Mouse (Mus musculus): ENCODE measurements around the gene Nkain1. TPM values are rescaled to one million over a fixed set of nuclear protein-coding genes. Genes with fewer than 3 reads are reported as not detected.

Gene Nkain1
- polyA plus RNA-seq, 1 experiment from 2014 or later = 0.97 TPM

DNA sequence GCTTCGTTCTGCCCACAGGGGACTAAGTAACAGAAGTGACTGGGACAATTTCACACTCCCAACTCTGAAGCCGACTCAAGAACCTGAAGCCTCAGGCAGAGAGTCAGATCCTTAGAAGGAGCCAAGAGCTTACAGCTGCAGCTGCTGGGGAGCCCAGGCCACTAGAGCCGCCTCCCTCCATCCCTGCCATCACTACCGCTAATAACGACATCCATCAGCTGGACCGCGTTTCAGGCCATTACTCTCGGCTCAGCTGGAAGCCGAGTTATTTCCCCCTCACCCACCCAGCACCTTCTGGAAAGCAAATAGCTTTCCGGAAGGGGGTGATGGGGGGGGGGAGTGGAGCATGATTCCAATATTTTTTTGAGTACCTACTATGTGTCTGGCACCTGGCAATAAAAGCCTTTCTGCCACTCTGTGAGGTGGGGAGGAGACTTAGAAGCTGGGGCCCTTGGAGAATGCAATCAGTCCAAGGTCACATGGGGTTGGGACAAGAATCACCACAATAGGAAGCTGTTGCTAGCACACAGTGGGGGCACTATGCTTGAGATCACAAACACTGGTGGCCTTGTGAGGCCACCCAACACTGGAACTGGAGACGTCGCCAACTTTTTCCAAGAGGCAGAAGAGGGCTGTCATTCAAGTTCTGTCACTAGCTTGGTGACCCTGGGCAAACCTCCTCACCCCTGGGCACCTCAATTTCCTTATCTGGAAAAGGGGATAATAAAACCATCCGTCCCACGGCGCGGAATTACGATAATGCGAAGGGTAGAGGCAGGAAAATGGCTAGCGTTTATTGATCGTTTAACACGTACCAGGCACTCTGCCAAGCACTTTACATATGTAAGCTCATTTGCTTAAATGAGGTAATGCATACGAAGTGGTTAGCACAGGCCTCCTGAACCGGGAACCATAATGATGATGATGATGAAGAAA, 5.7 kb downstream of the Nkain1 start:
- no peak for ATAC-seq (ENCODE audit: insufficient number of reproducible peaks, low FRiP score, low TSS enrichment, low read depth)
- no peaks in the 10 kb centered on the region for H3K9me3 ChIP-seq
- no peak overlapping the region for H3K4me2 ChIP-seq
- H3K4me3 ChIP-seq = no peak overlapping the region
- H3K27me3 ChIP-seq = no peaks in the 10 kb centered on the region; the same call in 1 of the 2 replicates
- no peak overlapping the region for H3K27ac ChIP-seq
- H3K9ac ChIP-seq = no peak overlapping the region
- no peaks in the 10 kb centered on the region for H3K36me3 ChIP-seq
- H3K4me1 ChIP-seq = peaks cover 18% of the 10 kb centered on the region
- WGBS = 47% methylated on average over 23 of the region's 23 CpGs

DNA sequence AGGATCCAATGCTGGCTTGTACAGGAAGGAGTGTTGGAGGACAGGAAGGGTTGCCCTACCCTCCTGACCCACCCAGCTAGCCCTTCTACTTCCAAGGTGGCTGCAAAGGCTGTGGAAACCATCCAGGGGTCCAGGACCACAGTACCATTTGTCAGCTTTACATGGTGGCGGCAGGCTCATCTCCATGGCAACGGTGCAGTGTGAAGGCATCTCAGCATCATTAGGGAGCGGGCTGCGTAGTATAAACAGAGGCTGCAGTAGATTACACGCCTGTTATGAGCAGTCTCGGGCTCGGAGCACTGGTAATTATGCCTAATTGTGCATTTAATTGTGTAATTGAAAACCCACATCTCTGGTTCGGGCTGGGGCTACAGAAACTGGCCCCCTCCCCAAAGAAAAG, 10.2 kb downstream of the Nkain1 start:
- Histone ChIP-seq H3K27ac (no peak overlapping the region), H3K4me1 (peaks cover 13% of the 10 kb centered on the region; the same call in 1 of the 2 replicates)

GRCm38 (mm10) chr4:130563260-130563756, 10.7 kb downstream of the Nkain1 start:
- no peak for ATAC-seq (ENCODE audit: insufficient number of reproducible peaks, low FRiP score, low TSS enrichment, low read depth)
- no peak overlapping the region for H3K27ac ChIP-seq
- H3K9me3 ChIP-seq = no peaks in the 10 kb centered on the region
- H3K4me2 ChIP-seq = no peak overlapping the region
- H3K27me3 ChIP-seq = no peaks in the 10 kb centered on the region; the same call in 1 of the 2 replicates
- H3K4me1 ChIP-seq = peaks cover 11% of the 10 kb centered on the region; the same call in 1 of the 2 replicates
- 76% methylated on average over 9 of the region's 9 CpGs for WGBS
- no peaks in the 10 kb centered on the region for H3K36me3 ChIP-seq
- no peak overlapping the region for H3K9ac ChIP-seq
- H3K4me3 ChIP-seq = no peak overlapping the region

More for the DNA sequence above, 10.2 kb downstream of the Nkain1 start:
- WGBS = 38% methylated on average over 8 of the region's 8 CpGs
- Histone ChIP-seq H3K9me3 (no peaks in the 10 kb centered on the region), H3K4me3 (no peak overlapping the region), H3K27me3 (no peaks in the 10 kb centered on the region; the same call in 1 of the 2 replicates), H3K36me3 (no peaks in the 10 kb centered on the region), H3K9ac (no peak overlapping the region), H3K4me2 (no peak overlapping the region)
- ATAC-seq (ENCODE audit: insufficient number of reproducible peaks, low FRiP score, low TSS enrichment, low read depth) = no peak

DNA sequence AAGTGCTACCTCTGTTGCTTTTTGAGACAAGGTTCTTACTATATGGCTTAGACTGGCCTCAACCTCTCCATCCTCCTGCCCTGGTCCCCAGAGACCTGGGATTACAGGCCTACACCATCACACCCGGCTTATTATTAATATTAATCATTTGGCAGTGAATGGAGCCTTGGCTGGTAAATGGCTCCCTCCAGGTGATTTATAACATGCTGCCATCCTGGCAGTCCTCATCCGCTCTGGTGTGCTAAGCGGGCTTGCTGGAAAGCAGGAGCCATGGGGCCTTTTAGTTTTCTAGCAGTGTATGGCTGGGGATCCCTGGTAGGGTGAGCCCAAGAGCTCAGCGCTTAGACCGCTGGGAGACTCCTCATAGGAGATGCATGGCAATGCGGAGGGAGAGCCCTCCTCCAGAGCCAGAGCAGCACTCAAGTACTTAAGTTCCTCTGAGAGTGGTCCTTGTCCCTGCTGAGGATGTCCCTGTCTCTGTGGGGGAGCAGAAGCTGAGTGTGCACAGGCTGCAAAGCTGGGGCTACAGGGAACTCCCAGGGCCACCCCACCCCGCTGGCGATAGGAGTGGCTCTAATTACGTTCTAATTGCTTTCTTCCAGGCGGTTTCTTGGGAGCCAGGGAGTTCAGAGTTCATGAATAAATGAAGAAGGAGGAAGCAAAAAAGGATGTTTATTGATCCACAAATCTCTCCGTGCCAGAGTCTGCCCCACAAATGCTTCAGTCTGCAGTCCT, 13.2 kb downstream of the Nkain1 start:
- Histone ChIP-seq H3K27me3 (no peaks in the 10 kb centered on the region), H3K27ac (no peak overlapping the region), H3K4me1 (peaks cover 8% of the 10 kb centered on the region; the same call in 1 of the 2 replicates), H3K4me3 (no peak overlapping the region), H3K9me3 (no peaks in the 10 kb centered on the region), H3K4me2 (no peak overlapping the region), H3K36me3 (no peaks in the 10 kb centered on the region), H3K9ac (no peak overlapping the region)
- WGBS = 42% methylated on average over 11 of the region's 11 CpGs
- ATAC-seq (ENCODE audit: insufficient number of reproducible peaks, low FRiP score, low TSS enrichment, low read depth) = no peak

- H3K9ac ChIP-seq = no peak overlapping the region
- no peak overlapping the region for H3K4me3 ChIP-seq
- WGBS = 78% methylated on average over 3 of the region's 3 CpGs
- no peaks in the 10 kb centered on the region for H3K27me3 ChIP-seq
- no peaks in the 10 kb centered on the region for H3K9me3 ChIP-seq
- no peaks in the 10 kb centered on the region for H3K36me3 ChIP-seq
- no peak overlapping the region for H3K27ac ChIP-seq
- H3K4me2 ChIP-seq = no peak overlapping the region
- H3K4me1 ChIP-seq = peaks cover 8% of the 10 kb centered on the region; the same call in 1 of the 2 replicates
- ATAC-seq (ENCODE audit: insufficient number of reproducible peaks, low FRiP score, low TSS enrichment, low read depth) = no peak
These were observed 14.8 kb downstream of the Nkain1 start for GRCm38 (mm10) chr4:130559220-130559619.

DNA sequence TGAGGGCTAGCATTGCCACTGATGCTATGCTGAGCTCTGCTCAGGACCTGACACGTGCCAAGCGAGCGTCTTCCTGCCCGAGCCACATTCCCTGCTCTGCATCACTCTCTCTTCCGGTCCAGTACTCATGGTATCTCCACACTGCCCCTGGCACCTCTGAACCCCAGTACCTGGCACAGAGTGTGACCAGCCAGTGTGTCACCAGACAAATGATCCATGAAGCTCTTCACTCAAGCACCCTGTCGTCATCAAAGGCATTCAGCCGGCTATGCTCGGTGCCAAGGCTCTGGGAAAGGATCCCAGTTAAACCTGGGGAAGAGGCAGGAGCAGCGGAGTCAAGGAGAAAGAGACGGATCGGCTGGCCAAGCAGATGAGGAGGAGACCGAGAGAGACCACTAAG, 16.1 kb downstream of the Nkain1 start:
- Histone ChIP-seq H3K9ac (no peak overlapping the region), H3K36me3 (no peaks in the 10 kb centered on the region), H3K9me3 (no peaks in the 10 kb centered on the region), H3K4me2 (no peak overlapping the region), H3K4me3 (no peak overlapping the region), H3K27me3 (no peaks in the 10 kb centered on the region), H3K4me1 (peaks cover 11% of the 10 kb centered on the region), H3K27ac (no peak overlapping the region)
- 79% methylated on average over 12 of the region's 12 CpGs for WGBS
- ATAC-seq (ENCODE audit: insufficient number of reproducible peaks, low FRiP score, low TSS enrichment, low read depth) = no peak

DNA sequence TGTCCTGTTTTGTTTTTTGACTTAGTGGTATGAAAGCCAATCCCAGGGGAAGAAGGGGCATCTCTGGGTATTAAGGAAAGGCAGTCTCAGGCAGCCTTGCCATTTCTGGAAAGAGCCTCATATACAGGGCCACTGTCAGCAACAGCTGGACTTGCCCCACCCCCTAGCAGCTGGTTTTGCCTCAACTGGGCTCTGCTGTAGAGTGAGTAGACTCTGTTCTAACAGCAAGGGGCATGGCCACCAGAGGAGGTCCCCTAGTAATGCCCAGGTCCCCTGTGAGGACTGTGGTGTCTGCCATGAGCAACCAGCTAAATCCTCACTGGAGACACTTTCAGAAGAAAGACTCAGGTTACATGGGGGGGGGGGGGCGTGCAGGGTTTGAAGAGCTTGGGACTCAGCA, 17.0 kb downstream of the Nkain1 start:
- no peaks in the 10 kb centered on the region for H3K27me3 ChIP-seq
- no peak overlapping the region for H3K4me2 ChIP-seq
- no peaks in the 10 kb centered on the region for H3K9me3 ChIP-seq
- no peak for ATAC-seq (ENCODE audit: insufficient number of reproducible peaks, low FRiP score, low TSS enrichment, low read depth)
- 29% methylated on average over 1 of the region's 1 CpGs for WGBS
- no peak overlapping the region for H3K9ac ChIP-seq
- H3K4me1 ChIP-seq = peaks cover 19% of the 10 kb centered on the region
- no peaks in the 10 kb centered on the region for H3K36me3 ChIP-seq
- no peak overlapping the region for H3K4me3 ChIP-seq
- no peak overlapping the region for H3K27ac ChIP-seq

DNA sequence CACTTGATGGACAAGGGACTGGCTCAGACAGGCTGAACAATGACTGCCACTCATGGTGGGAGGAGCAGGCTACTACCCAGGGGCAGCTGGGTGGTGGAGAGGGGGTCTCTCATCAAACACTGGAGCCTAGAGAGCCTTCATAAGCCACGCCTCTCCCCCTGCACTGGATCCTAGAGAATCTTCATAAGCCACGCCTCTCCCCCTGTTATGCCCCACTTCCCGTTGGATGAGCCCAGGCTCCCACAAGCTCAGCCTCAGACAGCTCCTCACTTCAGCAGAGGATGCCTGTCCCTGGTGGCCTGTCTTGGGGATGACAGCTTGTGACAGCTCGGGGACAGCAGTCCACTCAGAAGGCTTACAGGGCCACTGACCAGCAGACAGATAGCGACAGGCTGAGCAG, 17.7 kb downstream of the Nkain1 start:
- no peak overlapping the region for H3K4me2 ChIP-seq
- peaks cover 20% of the 10 kb centered on the region for H3K4me1 ChIP-seq
- no peak overlapping the region for H3K27ac ChIP-seq
- no peak for ATAC-seq (ENCODE audit: insufficient number of reproducible peaks, low FRiP score, low TSS enrichment, low read depth)
- H3K9ac ChIP-seq = no peak overlapping the region
- H3K4me3 ChIP-seq = no peak overlapping the region
- H3K9me3 ChIP-seq = no peaks in the 10 kb centered on the region
- no peaks in the 10 kb centered on the region for H3K27me3 ChIP-seq
- 56% methylated on average over 5 of the region's 5 CpGs for WGBS
- no peaks in the 10 kb centered on the region for H3K36me3 ChIP-seq

GRCm38 (mm10) chr4:130553121-130553448, 20.9 kb downstream of the Nkain1 start:
- no peak overlapping the region for H3K27ac ChIP-seq
- no peaks in the 10 kb centered on the region for H3K27me3 ChIP-seq
- H3K36me3 ChIP-seq = no peaks in the 10 kb centered on the region
- H3K9ac ChIP-seq = no peak overlapping the region
- no peak overlapping the region for H3K4me3 ChIP-seq
- no peak overlapping the region for H3K4me2 ChIP-seq
- ATAC-seq (ENCODE audit: insufficient number of reproducible peaks, low FRiP score, low TSS enrichment, low read depth) = no peak
- H3K4me1 ChIP-seq = peaks cover 15% of the 10 kb centered on the region
- WGBS = 19% methylated on average over 6 of the region's 6 CpGs
- no peaks in the 10 kb centered on the region for H3K9me3 ChIP-seq

DNA sequence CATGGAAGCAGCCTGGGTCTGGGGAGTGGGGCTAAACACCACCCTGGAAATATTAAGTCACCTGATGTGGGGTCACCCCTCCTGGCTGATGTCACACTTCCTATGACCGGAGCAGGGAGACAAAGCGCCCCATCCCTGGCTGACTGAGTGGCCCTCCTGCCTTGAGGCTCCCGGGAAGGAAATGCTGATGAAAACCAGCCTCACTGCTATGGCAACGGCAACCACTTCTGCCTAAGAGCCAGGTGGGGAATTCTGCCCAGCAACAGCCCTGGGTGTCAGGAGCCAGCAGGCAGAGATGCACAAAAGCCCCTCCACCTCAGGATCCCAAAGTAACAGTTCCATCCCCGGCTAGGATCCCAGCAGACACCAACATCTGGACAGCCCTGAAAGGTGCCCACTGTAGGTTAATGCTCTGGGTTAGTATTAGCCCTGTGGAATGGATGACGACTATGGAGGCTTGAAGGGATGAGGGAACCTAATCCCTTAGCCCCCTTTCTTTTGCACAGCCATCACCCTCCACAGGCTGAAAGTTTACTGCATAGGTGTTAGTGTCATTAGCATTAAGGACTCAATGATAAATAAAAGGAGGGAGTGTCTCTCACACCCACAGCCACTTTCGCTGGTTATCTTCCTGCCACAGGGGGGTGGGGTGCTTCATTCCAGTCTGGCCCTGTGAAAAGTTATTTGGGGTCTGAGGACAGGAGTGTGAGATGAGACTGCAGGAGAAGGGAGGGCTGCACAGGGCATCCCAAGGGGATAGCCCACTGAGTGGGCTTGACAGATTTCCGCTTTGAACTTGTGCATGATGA, 21.5 kb downstream of the Nkain1 start:
- Histone ChIP-seq H3K9me3 (no peaks in the 10 kb centered on the region), H3K27ac (no peak overlapping the region), H3K4me2 (no peak overlapping the region), H3K27me3 (no peaks in the 10 kb centered on the region), H3K4me1 (peaks cover 12% of the 10 kb centered on the region), H3K4me3 (no peak overlapping the region), H3K36me3 (no peaks in the 10 kb centered on the region), H3K9ac (no peak overlapping the region)
- WGBS = 29% methylated on average over 8 of the region's 8 CpGs
- ATAC-seq (ENCODE audit: insufficient number of reproducible peaks, low FRiP score, low TSS enrichment, low read depth) = no peak

- 70% methylated on average over 9 of the region's 9 CpGs for WGBS
- no peaks in the 10 kb centered on the region for H3K9me3 ChIP-seq
- no peak overlapping the region for H3K4me2 ChIP-seq
These were observed 23.5 kb downstream of the Nkain1 start for GRCm38 (mm10) chr4:130550511-130550910.

More at GRCm38 (mm10) chr4:130550511-130550910, 23.5 kb downstream of the Nkain1 start:
- no peaks in the 10 kb centered on the region for H3K36me3 ChIP-seq
- ATAC-seq (ENCODE audit: insufficient number of reproducible peaks, low FRiP score, low TSS enrichment, low read depth) = no peak
- H3K9ac ChIP-seq = no peak overlapping the region
- no peaks in the 10 kb centered on the region for H3K27me3 ChIP-seq
- no peak overlapping the region for H3K4me3 ChIP-seq
- peaks cover 16% of the 10 kb centered on the region for H3K4me1 ChIP-seq
- H3K27ac ChIP-seq = no peak overlapping the region

Data from limb, embryonic 15.5 days (tissue).